Mouse (Mus musculus) brown adipose tissue, adult 24 weeks (tissue): Measurements from ENCODE around the gene Pgd. TPM values are rescaled to one million over a fixed set of nuclear protein-coding genes. Genes with fewer than 3 reads are reported as not detected.
A peak's percentile ranks its signal among the peaks of the same experiment; 100 is the strongest.
"Not testable (repeated sequence)": the region's sequence is repeated elsewhere in the genome, so short reads cannot be mapped to it uniquely, and the experiment has no call there.

ENCODE experiments used
- H3K27ac ChIP-seq: fragments of 200-500 bp; replicated peaks from 2 replicates; pipeline ENCODE4 v1.5.1; 2012; ENCODE audit warnings: low read depth, mild to moderate bottlenecking, low read length
- H3K4me1 ChIP-seq: fragments of 200-500 bp; 2 replicates; pipeline ENCODE4 v1.6.1; 2012; ENCODE audit warnings: low read length, mixed read lengths; ENCODE audit not compliant: control insufficient read depth, insufficient read depth, insufficient read length
- H3K4me3 ChIP-seq: fragments of 200-500 bp; 2 replicates; pipeline ENCODE4 v1.5.1; 2012; ENCODE audit warnings: low read depth, mild to moderate bottlenecking, low read length, moderate library complexity; ENCODE audit not compliant: insufficient read depth
- polyA plus RNA-seq: library from polyadenylated mRNA; stranded (reverse); fragments of >200 nt; gene quantifications from 2 replicates; pipeline ENCODE4 v1.2.4, GENCODE M21; 2012; ENCODE audit not compliant: missing spikeins, insufficient read depth, insufficient read length

Pgd gene
- 583 and 610 TPM in 2 replicates for polyA plus RNA-seq

DNA sequence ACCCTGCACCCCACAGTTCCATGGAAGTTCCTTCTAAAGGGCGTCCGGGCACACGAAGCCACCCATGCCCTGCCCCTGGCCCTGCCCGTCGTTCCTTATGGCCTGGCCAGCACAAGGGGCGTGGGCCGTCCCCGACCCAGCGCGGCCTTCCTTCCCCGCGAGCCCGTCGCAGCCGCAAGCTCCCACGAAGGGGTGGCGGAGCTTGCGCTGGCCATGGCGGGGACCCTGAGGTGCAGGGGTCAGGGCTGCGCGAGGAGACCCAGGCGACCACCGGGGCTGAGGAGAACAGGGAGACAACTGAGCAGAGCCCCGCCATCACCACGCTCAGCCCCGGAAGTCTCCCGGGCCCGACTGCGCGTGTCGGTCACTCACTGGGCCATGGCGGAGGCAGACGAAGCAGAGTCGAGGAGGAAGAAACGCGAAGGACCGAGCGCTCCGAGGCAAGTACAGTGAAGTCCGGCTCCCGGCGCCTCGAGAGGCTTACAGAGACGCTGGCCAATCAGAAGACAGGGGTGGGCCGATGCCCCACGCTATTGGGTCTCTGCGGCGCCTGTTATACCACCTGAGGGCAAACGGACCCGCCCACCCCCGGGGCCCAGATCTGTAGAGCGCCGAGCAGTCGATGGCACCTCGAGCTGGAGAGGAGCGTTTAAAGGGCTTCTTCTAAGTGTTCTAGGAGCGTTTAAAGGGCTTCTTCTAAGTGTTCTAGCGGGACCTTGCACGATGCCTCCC lies at the start of gene Pgd:
TSS of gene Pgd (minus strand) at position 557 of the 732 bp plus-strand sequence.
- Histone ChIP-seq H3K27ac (peak within 1 kb of the TSS; percentile 61), H3K4me3 (peak within 1 kb of the TSS; percentile 79), H3K4me1 (peaks cover 2% of the 10 kb centered on the region)

GRCm38 (mm10) chr4:149215982-149216381 lies 49.4 kb upstream of the Pgd start:
- no peaks in the 10 kb centered on the region for H3K4me1 ChIP-seq
- no peak overlapping the region for H3K27ac ChIP-seq
- H3K4me3 ChIP-seq = no peak overlapping the region

DNA sequence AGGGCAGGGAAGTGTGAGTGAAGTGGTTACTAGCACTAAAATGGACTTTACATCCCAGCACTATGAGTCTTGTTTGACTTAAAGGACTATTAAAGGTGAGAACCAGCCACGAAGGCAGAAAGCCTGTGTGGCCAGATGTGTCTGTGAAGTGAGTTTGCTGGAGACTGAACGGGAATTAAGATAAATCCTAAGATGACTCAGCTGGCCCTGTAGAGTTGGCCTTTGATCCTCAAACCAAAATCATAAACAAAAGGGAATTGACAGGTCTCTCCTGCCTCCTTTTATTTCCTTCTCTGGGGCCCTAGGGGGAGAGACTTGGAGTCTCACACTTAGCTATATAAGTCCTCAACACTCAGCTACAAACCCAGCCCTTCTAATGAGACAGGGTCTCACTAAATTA lies 48.8 kb upstream of the Pgd start:
- Histone ChIP-seq H3K4me3 (no peak overlapping the region), H3K4me1 (no peaks in the 10 kb centered on the region), H3K27ac (no peak overlapping the region)

GRCm38 (mm10) chr4:149214468-149214867 lies 47.9 kb upstream of the Pgd start:
- H3K4me3 ChIP-seq = not testable (repeated sequence)

DNA sequence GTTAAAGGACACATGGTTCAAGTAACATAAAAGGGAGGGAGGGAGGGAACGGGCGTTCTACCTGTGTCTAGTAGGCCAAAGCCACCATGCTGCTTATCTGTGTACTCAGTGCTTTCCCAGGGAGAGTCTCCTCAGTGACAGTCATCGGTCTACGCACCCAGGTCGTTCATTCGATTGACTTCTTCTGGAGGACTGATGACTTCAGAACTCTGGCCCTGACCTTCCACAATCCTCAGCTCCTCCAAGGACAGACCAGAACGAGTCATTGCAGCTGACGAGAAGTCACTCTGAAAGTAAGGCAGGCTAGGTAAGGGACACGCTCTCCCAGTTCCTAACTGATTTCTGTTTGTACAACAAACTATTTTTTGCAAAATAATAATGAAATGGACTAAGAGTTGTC lies 46.9 kb upstream of the Pgd start:
- H3K4me1 ChIP-seq = no peaks in the 10 kb centered on the region
- H3K4me3 ChIP-seq = no peak overlapping the region
- H3K27ac ChIP-seq = no peak overlapping the region

More at GRCm38 (mm10) chr4:149214468-149214867, 47.9 kb upstream of the Pgd start:
- not testable (repeated sequence) for H3K27ac ChIP-seq, H3K4me1 ChIP-seq

DNA sequence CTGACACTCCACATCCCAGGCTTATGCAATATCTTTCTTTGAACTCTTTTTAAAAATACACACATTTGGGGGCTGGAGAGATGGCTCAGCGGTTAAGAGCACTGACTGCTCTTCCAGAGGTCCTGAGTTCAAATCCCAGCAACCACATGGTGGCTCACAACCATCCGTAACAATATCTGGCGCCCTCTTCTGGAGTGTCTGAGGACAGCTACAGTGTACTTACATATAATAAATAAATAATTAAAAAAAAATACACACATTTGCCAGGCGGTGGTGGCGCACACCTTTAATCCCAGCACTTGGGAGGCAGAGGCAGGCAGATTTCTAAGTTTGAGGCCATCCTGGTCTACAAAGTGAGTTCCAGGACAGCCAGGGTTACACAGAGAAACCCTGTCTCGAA lies 44.9 kb upstream of the Pgd start:
- not testable (repeated sequence) for H3K4me3 ChIP-seq, H3K4me1 ChIP-seq, H3K27ac ChIP-seq

DNA sequence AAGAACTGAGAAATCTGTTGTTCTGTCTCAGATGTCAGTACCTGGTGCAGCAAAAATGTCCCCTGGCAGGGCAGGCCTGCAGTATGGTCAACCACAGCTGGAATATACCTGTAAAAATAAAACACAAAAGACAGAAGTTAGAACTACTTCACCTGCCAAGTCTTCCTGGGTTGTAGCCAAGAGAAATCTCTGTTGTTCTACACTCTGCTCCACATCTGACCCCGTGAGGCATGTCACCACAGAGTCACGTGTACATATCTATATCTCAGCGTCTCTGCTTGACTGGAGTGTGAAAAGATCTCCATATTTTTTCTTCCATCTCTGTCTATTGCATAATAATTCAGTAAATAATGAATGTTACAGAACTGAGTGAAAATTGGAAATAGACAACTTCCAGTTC lies 35.9 kb upstream of the Pgd start:
- no peak overlapping the region for H3K27ac ChIP-seq
- no peak overlapping the region for H3K4me3 ChIP-seq
- H3K4me1 ChIP-seq = no peaks in the 10 kb centered on the region

DNA sequence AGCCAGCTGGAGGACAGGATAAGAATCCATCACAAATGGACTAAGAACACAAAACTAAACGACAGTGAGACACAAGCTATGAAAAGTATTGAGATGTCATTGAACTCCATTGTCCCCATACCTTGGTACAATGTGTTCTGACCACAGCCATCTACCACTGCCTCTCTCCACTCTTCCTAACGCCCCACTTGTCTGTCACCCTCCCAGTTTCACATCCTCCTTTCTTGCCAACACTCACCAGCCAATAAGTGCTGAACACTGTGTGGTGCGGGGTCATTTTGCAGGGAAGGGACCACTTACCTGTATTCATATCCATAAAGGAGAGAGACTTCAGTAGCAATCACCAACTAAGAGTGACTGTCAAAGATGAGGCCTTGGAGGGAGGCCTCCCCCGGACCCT lies 34.5 kb upstream of the Pgd start:
- H3K27ac ChIP-seq = no peak overlapping the region
- no peak overlapping the region for H3K4me3 ChIP-seq
- no peaks in the 10 kb centered on the region for H3K4me1 ChIP-seq

DNA sequence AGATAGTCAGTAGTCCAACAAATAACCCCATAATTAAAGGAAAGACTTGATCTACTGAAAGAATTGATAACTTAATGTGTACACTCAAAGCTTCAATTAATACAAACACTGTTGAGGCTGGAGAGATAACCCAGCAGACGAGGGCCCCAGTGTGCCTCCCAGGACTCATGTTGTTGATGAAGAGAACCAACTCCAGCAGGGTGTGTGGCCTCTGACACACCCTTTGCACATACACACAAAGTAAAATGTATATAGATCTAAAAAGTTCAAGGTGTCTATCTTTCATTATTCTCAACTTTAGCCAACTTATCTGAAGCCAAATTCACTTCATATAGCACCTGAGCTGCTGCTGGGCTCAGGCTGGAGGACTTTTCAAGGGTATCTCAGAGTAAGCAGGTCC lies 30.6 kb upstream of the Pgd start:
- no peak overlapping the region for H3K27ac ChIP-seq

DNA sequence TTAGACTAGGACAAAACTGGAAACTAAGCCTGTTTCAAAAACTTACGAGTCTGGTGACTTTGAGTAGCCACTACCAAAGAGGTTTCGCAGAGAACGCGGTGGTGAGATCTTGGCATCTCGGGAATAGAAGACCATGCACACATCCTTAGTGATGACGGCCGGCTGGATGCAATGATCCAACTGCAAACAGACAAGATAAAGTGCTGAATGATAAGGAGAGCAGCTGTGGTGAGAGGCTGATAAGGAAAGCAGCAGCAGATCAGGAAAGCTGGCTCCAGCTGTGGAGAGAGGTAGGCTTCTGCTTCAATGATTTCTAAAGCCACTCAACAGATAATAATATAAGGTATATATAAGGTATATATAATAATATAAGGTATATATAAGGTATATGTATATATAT lies 24.5 kb upstream of the Pgd start:
- Histone ChIP-seq H3K4me1 (no peaks in the 10 kb centered on the region), H3K27ac (no peak overlapping the region), H3K4me3 (no peak overlapping the region)

More for the DNA sequence above, 30.6 kb upstream of the Pgd start:
- Histone ChIP-seq H3K4me1 (no peaks in the 10 kb centered on the region), H3K4me3 (no peak overlapping the region)

GRCm38 (mm10) chr4:149188563-149188962 lies 22.0 kb upstream of the Pgd start:
- Histone ChIP-seq H3K27ac (no peak overlapping the region), H3K4me1 (no peaks in the 10 kb centered on the region), H3K4me3 (no peak overlapping the region)

DNA sequence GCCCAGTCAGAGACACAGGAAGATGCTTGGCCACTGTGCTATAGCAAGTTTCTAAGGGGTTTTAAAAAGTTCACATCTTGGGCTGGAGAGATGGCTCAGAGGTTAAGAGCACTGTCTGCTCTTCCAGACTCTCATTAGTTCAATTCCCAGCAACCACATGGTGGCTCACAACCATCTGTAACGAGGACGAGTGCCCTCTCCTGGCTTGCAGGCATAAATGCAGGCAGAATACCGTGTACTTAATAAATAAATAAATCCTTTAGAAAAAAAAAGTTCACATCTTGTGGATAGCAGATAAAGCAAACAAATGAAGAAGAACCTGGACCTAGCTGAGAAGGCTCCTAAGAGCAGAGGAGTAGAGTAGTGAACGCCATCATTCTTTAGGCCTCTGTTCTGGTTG lies 16.2 kb upstream of the Pgd start:
- Histone ChIP-seq H3K4me3 (no peak overlapping the region), H3K4me1 (peaks cover 8% of the 10 kb centered on the region), H3K27ac (peak overlapping the region; percentile 49; the same call in 1 of the 2 replicates)

DNA sequence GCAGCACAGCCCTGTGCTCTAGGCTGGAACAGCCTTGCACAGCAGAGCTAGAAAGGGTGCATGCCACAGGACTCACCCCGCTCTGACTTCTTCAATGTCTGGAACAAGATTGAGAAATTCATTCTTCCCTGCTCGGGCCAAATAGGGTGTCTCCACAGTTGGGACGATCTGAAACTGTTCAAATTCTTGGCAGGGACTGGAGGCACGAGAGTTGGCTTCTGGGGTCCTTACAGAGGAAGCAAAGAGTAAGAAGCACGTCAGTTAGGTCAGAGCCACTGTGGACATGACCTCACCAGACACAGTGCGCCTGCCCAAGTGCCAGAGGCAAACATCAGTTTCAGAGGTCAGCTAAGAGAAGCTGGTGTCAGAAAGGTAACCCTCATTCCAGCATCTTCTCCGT lies 15.6 kb upstream of the Pgd start:
- H3K4me3 ChIP-seq = no peak overlapping the region
- H3K4me1 ChIP-seq = peaks cover 8% of the 10 kb centered on the region
- H3K27ac ChIP-seq = peak overlapping the region; percentile 49

- Histone ChIP-seq H3K27ac (peak overlapping the region; percentile 76), H3K4me1 (peaks cover 8% of the 10 kb centered on the region), H3K4me3 (no peak overlapping the region)
Observed at GRCm38 (mm10) chr4:149179573-149179972, 13.0 kb upstream of the Pgd start.

GRCm38 (mm10) chr4:149179160-149179559 lies 12.6 kb upstream of the Pgd start:
- H3K4me3 ChIP-seq = no peak overlapping the region
- H3K27ac ChIP-seq = peak overlapping the region; percentile 76
- H3K4me1 ChIP-seq = peaks cover 8% of the 10 kb centered on the region

DNA sequence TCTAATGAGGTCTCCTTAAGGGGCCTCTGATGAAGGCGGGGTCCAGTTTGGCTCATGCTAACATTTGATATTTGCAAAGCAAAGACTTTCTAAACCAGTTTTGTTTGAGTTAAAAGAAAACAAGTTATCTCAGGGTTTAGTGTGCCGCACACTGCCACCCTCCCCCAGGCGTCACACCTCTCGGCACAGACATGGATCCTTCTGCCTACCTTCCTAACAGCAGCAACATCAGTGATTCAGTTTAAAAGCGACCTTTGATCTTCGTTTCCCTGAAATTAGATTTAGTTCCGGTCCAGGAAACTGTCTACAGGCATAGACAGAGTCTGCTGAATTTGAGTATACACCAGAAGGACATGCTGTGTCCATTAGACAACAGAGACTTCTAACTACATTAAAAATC lies 11.8 kb upstream of the Pgd start:
- Histone ChIP-seq H3K4me3 (no peak overlapping the region), H3K4me1 (peaks cover 15% of the 10 kb centered on the region), H3K27ac (no peak overlapping the region)
